ENCODE assay signal across 29 mouse cellular contexts in genomic region chr12:39038656-39039055, GRCm38 (mm10).
DNase-seq lines count a peak whose midpoint lies in the region; ATAC-seq and TF ChIP-seq lines count a peak whose summit lies in the region.
"Had no signal": no experiment of that assay in that cellular context is flagged by ENCODE, and none has a peak within 500 bp of the region (broad histone marks: within the 10 kb centered on the region; RNA-seq: fewer than 3 reads in every experiment).

No protein-coding gene starts in this region.

- no peak overlapping the region for H3K4me3 ChIP-seq in cerebellum, adult 2 months (replicated peaks; ENCODE audit: insufficient read depth, low read depth, low read length)
- H3K4me3 ChIP-seq in embryonic facial prominence, embryonic 11.5 days (ENCODE audit: low read depth, low read length), result no peak overlapping the region
- no peak overlapping the region for H3K4me3 ChIP-seq in embryonic facial prominence, embryonic 10.5 days
- H3K4me3 ChIP-seq: embryonic facial prominence, embryonic 12.5 days; gastrocnemius, adult 2 months; hindbrain, embryonic 13.5 days; midbrain, embryonic 13.5 days; stomach, embryonic 15.5 days had no signal

- no peaks in the 10 kb centered on the region for H3K27me3 ChIP-seq in cerebellum, adult 2 months (ENCODE audit: control insufficient read depth, insufficient read depth, low read length)
- H3K27me3 ChIP-seq in embryonic facial prominence, embryonic 11.5 days (ENCODE audit: control insufficient read depth, insufficient read depth, low read length), result no peaks in the 10 kb centered on the region
- H3K27me3 ChIP-seq in embryonic facial prominence, embryonic 10.5 days (replicated peaks; ENCODE audit: low read depth, poor library complexity, severe bottlenecking), result no peaks in the 10 kb centered on the region
- H3K27me3 ChIP-seq: CH12.LX; embryonic facial prominence, embryonic 12.5 days; hindbrain, embryonic 13.5 days; midbrain, embryonic 13.5 days; Patski; stomach, embryonic 15.5 days had no signal

- H3K9me3 ChIP-seq in embryonic facial prominence, embryonic 11.5 days (replicated peaks; ENCODE audit: control insufficient read depth, low read length), result no peaks in the 10 kb centered on the region
- H3K9me3 ChIP-seq in embryonic facial prominence, embryonic 10.5 days, result no peaks in the 10 kb centered on the region
- H3K9me3 ChIP-seq: embryonic facial prominence, embryonic 12.5 days; hindbrain, embryonic 13.5 days; midbrain, embryonic 13.5 days; stomach, embryonic 15.5 days had no signal

- no peak overlapping the region for H3K4me2 ChIP-seq in embryonic facial prominence, embryonic 11.5 days (ENCODE audit: low read depth, low read length)
- H3K4me2 ChIP-seq: embryonic facial prominence, embryonic 12.5 days; heart, embryonic 11.5 days; hindbrain, embryonic 13.5 days; midbrain, embryonic 13.5 days; stomach, embryonic 15.5 days had no signal

- DNase-seq in cerebellum, adult 2 months, result peak; percentile 33 to 37
- DNase-seq in embryonic facial prominence, embryonic 11.5 days (ENCODE audit: low spot score), result peak; percentile 31
- DNase-seq in embryonic facial prominence, embryonic 10.5 days (ENCODE audit: low spot score), result no peak
- peak; percentile 6 for DNase-seq in ES-CJ7 (ENCODE audit: low read depth, low spot score)
- peak; percentile 35 for DNase-seq in brain, adult 2 months (ENCODE audit: low read depth, low spot score)
- no peak for DNase-seq in neural tube, embryonic 10.5 days (ENCODE audit: extremely low spot score, low spot score)
- DNase-seq in thymus, adult 18-20 months, result no peak
- DNase-seq: adrenal gland, postnatal 25 days; gastrocnemius, adult 2 months; gastrocnemius, postnatal 36 days; heart, postnatal 4 days; kidney, adult 11 months; kidney, postnatal 14 days; liver; lung, adult 2 months; lung, postnatal 10 days; right cerebral cortex, postnatal 25 days; thymus, postnatal 14 days had no signal

- no peak for TF ChIP-seq POLR2A in cerebellum, adult 2 months (IDR thresholded peaks at IDR 0.05; ENCODE audit: borderline replicate concordance, insufficient read depth, low read length)

- no peak for TF ChIP-seq CTCF in cerebellum, adult 2 months (IDR thresholded peaks at IDR 0.05; ENCODE audit: borderline replicate concordance, insufficient read depth, low read depth, low read length)

- H3K4me1 ChIP-seq in cerebellum, adult 2 months (ENCODE audit: control insufficient read depth, insufficient read depth, low read length), result peaks cover 7% of the 10 kb centered on the region; the same call in 1 of the 2 replicates
- no peaks in the 10 kb centered on the region for H3K4me1 ChIP-seq in embryonic facial prominence, embryonic 11.5 days (ENCODE audit: control insufficient read depth, insufficient read depth, low read length)
- H3K4me1 ChIP-seq in embryonic facial prominence, embryonic 10.5 days, result no peaks in the 10 kb centered on the region
- H3K4me1 ChIP-seq: embryonic facial prominence, embryonic 12.5 days; hindbrain, embryonic 13.5 days; midbrain, embryonic 13.5 days; stomach, embryonic 15.5 days had no signal

- no peak for ATAC-seq in cerebellum, adult (ENCODE audit: insufficient number of reproducible peaks, low FRiP score, low TSS enrichment)
- no peak for ATAC-seq in embryonic facial prominence, embryonic 11.5 days (replicated peaks; ENCODE audit: insufficient number of reproducible peaks, low FRiP score, low TSS enrichment, low read depth)
- ATAC-seq: midbrain, embryonic 13.5 days; Patski had no signal

- H3K36me3 ChIP-seq in embryonic facial prominence, embryonic 11.5 days (replicated peaks; ENCODE audit: control insufficient read depth, insufficient read depth, low read depth, low read length), result no peaks in the 10 kb centered on the region
- H3K36me3 ChIP-seq in embryonic facial prominence, embryonic 10.5 days (replicated peaks), result no peaks in the 10 kb centered on the region
- H3K36me3 ChIP-seq: embryonic facial prominence, embryonic 12.5 days; G1E; hindbrain, embryonic 13.5 days; midbrain, embryonic 13.5 days; stomach, embryonic 15.5 days had no signal

- 65% methylated on average over 2 of the region's 2 CpGs for WGBS in cerebellum, adult 2 months
- 26% methylated on average over 2 of the region's 2 CpGs for WGBS in embryonic facial prominence, embryonic 11.5 days
- 27% methylated on average over 2 of the region's 2 CpGs for WGBS in embryonic facial prominence, embryonic 10.5 days

- peak overlapping the region; percentile 55; the same call in 1 of the 2 replicates for H3K27ac ChIP-seq in cerebellum, adult 2 months (ENCODE audit: insufficient read depth, low read length)
- H3K27ac ChIP-seq in embryonic facial prominence, embryonic 11.5 days (replicated peaks; ENCODE audit: low read depth, low read length), result no peak overlapping the region
- no peak overlapping the region for H3K27ac ChIP-seq in embryonic facial prominence, embryonic 10.5 days (replicated peaks)
- H3K27ac ChIP-seq: embryonic facial prominence, embryonic 12.5 days; gastrocnemius, adult 2 months; hindbrain, embryonic 13.5 days; liver, embryonic 14.5 days; macrophage; midbrain, embryonic 13.5 days; stomach, embryonic 15.5 days had no signal

- no peak overlapping the region for H3K9ac ChIP-seq in embryonic facial prominence, embryonic 11.5 days (replicated peaks; ENCODE audit: low read length)
- H3K9ac ChIP-seq: embryonic facial prominence, embryonic 12.5 days; hindbrain, embryonic 13.5 days; liver, embryonic 14.5 days; midbrain, embryonic 13.5 days; stomach, embryonic 15.5 days had no signal

Comparison
In these comparisons a context has a peak if more than half of its experiments do, and no peak if none do; other contexts are left out.
1. DNase-seq: peak in cerebellum, adult 2 months (2 of 2), embryonic facial prominence, embryonic 11.5 days (single experiment), ES-CJ7 (single experiment) and brain, adult 2 months (single experiment); none in embryonic facial prominence, embryonic 10.5 days (single experiment), neural tube, embryonic 10.5 days (single experiment) and thymus, adult 18-20 months (0 of 2).